14 mouse cellular contexts compared by ENCODE assay signal in genomic region chr5:46406969-46407368, GRCm38 (mm10).
"Had no signal": no experiment of that assay in that cellular context is flagged by ENCODE, and none has a peak within 500 bp of the region (broad histone marks: within the 10 kb centered on the region; RNA-seq: fewer than 3 reads in every experiment).

No protein-coding gene starts in this region.

- H3K4me2 ChIP-seq: liver, embryonic 11.5 days; liver, embryonic 15.5 days; midbrain, embryonic 12.5 days; neural tube, embryonic 12.5 days; stomach, embryonic 15.5 days had no signal

- H3K9ac ChIP-seq: liver, embryonic 15.5 days; midbrain, embryonic 12.5 days; neural tube, embryonic 12.5 days; stomach, embryonic 15.5 days had no signal

- H3K4me3 ChIP-seq: layer of hippocampus, adult 2 months; limb, embryonic 10.5 days; liver, embryonic 15.5 days; megakaryocyte, embryonic 14.5 days; midbrain, embryonic 12.5 days; neural tube, embryonic 12.5 days; stomach, embryonic 15.5 days had no signal

- H3K4me1 ChIP-seq: limb, embryonic 10.5 days; liver, embryonic 15.5 days; megakaryocyte, embryonic 14.5 days; midbrain, embryonic 12.5 days; neural tube, embryonic 12.5 days; stomach, embryonic 15.5 days had no signal

- H3K27me3 ChIP-seq: liver, embryonic 15.5 days; megakaryocyte, embryonic 14.5 days; midbrain, embryonic 12.5 days; neural tube, embryonic 12.5 days; stomach, embryonic 15.5 days had no signal

- H3K27ac ChIP-seq: layer of hippocampus, adult 2 months; limb, embryonic 10.5 days; liver, embryonic 15.5 days; macrophage; midbrain, embryonic 12.5 days; neural tube, embryonic 12.5 days; stomach, embryonic 15.5 days had no signal

- DNase-seq: kidney, adult 11 months; lung, adult 2 months; thymus, adult 2 months; thymus, postnatal 36 days had no signal

- H3K36me3 ChIP-seq: limb, embryonic 10.5 days; liver, embryonic 15.5 days; midbrain, embryonic 12.5 days; neural tube, embryonic 12.5 days; stomach, embryonic 15.5 days had no signal

- H3K9me3 ChIP-seq: limb, embryonic 10.5 days; liver, embryonic 15.5 days; megakaryocyte, embryonic 14.5 days; midbrain, embryonic 12.5 days; neural tube, embryonic 12.5 days; stomach, embryonic 15.5 days had no signal

- ATAC-seq: midbrain, embryonic 16.5 days had no signal
